Mouse (Mus musculus): ENCODE data around the gene Hoxd10. TPM values are rescaled to one million over a fixed set of nuclear protein-coding genes. Genes with fewer than 3 reads are reported as not detected.

Gene Hoxd10
- total RNA-seq (2021) = under 1 TPM in 1 of 2 experiments, not detected in 1; 0.14 TPM
- long read RNA-seq, experiment 1 = 0 reads
- long read RNA-seq, experiment 2 = 0 reads

GRCm38 (mm10) chr2:74691022-74691951, at the start of gene Hoxd10:
Hoxd10 (plus strand) TSS chr2:74691924.
- intact Hi-C loops (cut with DNase I) = loop anchor here (5.0 to 10.0 kb wide), 2 partner anchors 34 to 1416 kb away; partner anchors contain the start of genes Evx2 and Sp9

DNA sequence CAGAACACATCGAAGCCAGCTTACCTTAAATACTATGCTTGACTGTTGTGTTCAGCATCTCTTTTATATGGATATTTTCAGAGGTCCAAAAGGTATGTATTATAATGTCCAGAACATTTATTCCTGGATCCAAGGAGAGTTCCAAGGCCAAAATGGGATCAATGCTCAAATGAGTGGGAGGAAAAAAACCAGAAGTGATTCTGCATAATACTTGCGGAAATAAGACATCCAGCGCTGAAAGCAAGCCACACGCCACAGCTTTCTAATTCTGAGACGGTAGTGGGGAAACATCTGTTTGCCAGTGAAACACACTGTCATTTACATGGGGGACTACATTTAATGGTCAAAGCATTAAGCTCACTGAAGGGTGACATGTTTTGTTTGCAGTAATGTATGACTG, 49.3 kb upstream of the Hoxd10 start:
- DNase-seq = no peak
- intact Hi-C loops (cut with DNase I) = no loop called here

More at GRCm38 (mm10) chr2:74691022-74691951, at the start of gene Hoxd10:
- DNase-seq = peak; percentile 43 to 56

DNA sequence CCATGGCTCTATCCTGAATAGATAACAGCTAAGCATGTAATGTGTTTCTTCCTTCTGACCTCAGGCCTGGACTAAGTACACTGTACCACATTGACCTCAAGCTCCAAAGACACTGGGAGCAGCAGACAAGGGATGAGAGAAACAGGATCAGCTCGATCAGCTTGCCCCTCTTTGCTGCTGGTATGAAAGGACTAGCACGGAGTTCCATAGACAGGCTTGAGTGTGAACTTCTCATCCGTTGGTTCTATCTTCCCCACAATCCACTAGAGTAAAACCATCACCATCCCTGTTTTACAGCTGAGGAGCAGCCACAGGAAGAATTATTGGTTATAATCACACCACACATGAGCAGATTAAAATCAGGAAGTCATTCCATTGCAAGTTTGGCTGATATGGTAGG, 46.1 kb upstream of the Hoxd10 start:
- intact Hi-C loops (cut with DNase I) = no loop called here
- no peak for DNase-seq

GRCm38 (mm10) chr2:74647082-74647864, 44.5 kb upstream of the Hoxd10 start:
- intact Hi-C loops (cut with DNase I) = no loop called here
- no peak for DNase-seq

- intact Hi-C loops (cut with DNase I) = no loop called here
- DNase-seq = no peak
Measured at GRCm38 (mm10) chr2:74652996-74653340, 38.8 kb upstream of the Hoxd10 start.

DNA sequence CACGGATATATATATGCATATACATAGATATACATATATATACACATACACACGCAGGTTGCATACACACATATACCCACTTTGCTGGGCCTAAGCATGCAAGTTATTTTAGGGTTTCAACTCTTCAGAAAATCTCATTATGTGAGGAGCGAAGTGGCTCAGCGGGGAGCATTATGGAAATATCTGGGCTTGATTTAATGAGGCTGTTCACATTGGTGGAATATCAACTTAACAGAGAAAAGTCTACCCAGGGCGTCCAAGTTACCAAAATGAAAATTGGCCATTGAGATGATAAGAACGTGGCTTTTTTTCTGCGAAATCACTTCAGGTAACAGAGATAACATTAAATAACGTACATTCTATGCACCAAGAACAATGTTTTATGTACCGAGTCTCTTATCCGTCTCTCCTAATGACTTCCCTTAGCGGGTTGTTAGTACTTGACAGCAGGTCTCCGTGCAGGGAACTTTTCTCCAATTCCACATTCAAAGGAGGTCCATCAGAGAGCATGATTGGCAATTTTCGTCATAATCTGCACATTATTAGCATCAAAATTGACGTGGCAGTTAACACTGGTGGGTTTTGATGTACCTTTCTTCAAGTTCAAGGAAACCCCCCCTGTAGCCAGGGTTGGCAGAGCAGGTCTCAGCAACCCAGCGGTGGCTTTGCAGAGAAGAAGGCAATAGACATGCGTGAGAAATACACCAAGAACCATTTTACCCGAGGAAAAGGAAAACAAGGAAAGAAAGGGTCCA, 37.8 kb upstream of the Hoxd10 start:
- intact Hi-C loops (cut with DNase I) = loop anchor here (2.0 kb wide), 1 partner anchor 353 kb away; no protein-coding TSS in a partner anchor
- DNase-seq = no peak

DNA sequence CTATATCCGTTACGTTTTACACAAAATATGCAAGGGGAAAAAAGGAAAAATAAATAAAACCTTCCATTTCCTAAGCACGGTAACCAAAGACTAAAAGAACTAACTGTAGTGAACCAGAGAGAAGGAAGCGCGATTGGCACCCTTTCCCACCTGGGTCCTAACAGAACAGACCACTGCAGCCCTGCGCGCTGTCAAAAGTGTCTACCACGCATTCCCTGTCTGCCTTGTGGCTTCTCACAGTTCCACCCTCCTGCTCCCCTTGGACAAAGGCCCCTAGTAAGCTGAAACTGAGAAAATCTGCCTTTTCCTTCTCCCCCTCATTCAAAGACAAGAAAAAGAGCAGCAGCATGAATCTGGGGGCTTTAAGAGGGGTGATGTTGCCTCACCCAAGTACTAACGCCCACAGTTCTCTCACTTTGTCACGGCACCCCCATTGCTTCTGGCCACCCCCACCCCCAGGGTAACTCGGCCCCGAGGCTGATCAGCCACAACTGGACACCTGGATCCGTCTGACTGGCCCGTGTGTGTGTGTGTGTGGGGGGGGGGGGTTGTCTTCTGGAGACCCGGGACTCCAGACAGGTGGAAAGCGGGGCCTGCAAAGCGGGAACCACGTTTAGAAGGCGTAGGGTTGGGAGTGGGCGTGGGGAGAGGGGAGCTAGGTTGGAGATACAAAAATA, 36.8 kb upstream of the Hoxd10 start:
- intact Hi-C loops (cut with DNase I) = loop anchor here (2.0 to 5.0 kb wide), 3 partner anchors 37 to 354 kb away; partner anchors contain the start of genes Hoxd10 and Lnpk
- no peak for DNase-seq

DNA sequence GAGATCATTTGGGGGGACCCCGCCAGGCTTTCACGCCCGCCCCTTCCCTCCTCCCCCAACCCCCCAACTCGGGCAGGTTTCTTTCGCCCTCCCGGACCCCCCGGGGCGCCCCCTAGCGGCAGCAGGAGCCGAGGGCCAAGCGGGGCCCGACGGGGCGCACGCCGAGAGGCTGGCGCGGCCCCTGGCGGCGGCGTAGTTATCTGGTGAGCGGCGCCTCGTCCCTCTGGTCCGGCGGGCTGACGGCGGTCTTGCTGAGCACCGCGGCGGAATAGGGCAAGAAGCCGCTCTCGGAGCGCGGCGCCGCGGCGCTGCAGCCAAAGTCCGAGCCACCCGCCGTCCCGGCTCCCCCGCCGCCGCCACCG, 36.3 kb upstream of the Hoxd10 start:
- peak; percentile 61 to 70 for DNase-seq
- intact Hi-C loops (cut with DNase I) = loop anchor here (2.0 to 5.0 kb wide), 3 partner anchors 37 to 355 kb away; partner anchors contain the start of genes Hoxd10 and Lnpk

DNA sequence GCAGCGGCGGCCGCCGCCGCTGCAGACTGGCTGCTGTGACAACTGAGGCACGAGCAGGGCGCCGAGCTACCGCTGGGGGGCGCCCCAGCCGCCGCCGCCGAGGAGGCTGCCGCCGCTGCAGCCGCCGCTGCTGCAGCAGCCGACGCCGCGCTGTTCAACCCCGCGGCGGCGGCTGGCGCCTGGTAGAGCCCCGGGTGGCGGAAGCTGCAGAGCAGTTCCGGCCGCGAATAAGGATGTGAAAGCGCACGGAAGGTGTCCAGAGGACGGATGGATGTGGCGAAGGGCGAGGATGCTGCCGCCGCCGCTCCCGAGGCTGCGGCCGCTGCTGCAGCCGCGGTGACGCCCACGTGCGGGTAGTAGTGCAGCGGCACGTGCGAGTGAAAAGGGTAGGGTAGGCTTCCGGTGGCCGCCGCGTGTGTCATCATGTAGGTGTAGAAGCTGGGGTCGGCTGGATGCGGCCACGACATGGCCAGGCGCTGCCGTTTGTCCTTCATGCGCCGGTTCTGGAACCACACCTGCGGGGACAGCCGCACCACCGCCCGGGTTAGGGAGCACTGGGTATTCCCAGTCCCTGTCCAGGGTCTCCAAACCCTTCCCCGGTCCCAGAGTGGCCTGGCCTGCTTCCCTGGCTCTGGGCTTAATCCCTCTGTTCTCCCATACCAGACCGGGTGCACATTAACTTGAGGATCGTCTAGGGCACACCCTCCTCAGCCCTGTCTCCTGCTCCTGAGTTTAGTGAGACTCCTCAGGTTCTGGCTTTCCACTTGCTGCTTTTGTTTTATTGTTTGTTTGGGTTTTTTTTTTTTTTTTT, 35.7 kb upstream of the Hoxd10 start:
- intact Hi-C loops (cut with DNase I) = loop anchor here (2.0 to 5.0 kb wide), 3 partner anchors 36 to 355 kb away; partner anchors contain the start of genes Hoxd10 and Lnpk
- peak in 1 of 2 experiments; percentile 37 for DNase-seq

DNA sequence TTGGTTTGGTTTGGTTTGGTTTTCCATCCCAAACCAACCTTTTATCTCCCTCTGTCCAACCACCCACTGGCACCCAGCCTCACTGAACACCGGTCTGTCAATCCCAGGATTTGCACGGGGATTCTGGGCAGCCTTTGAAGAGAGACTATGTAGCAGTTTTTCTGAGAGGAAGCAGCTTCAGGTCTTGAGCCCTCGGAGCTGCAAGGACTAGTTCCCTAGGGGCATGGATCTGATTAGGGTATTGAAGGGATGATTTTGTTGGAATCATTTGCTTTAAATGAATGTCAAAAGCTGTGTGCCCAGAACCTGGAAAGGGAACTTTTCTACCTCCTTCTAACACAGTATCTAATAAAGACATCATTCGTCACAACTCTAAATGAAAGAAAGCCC, 35.1 kb upstream of the Hoxd10 start:
- DNase-seq = no peak
- intact Hi-C loops (cut with DNase I) = loop anchor here (5.0 kb wide), 2 partner anchors 36 to 79 kb away; partner anchors contain the start of genes Hoxd10 and Lnpk

DNA sequence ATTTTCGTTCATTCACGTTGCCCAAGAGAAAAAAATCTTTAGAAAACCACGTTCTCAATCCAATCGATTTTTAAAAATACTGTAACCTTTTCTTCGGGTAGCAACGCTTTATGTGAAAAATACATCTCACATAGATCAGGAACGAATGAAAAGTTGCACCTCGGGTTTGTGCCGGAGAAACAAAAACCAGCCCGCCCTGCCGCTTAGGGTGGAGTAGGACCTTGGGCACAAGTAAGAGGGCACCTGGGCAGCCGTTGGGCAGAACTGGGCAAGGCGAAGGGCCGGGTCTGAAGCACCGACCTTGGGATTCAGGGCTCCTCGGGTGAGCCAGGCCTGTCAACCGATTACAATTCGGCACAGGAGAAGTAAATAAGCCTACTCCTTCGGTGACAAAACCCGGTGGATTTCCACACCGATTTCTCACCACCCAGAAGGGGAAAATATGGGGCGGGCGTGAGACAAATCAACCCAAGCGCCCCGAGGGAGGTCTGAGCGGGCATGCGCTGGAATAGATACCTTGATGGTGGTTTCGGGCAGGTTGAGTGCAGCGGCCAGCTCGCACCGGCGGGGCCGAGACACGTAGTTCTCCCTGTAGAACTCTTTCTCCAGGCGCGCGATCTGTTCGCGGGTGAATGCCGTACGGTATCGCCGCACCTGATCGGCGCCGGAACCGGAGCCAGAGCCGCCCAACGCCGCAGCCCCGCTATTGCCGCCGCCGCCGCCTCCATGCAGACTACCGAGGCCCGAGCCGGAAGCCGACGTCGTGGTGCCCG, 34.3 kb upstream of the Hoxd10 start:
- DNase-seq = no peak
- intact Hi-C loops (cut with DNase I) = loop anchor here (5.0 kb wide), 2 partner anchors 35 to 80 kb away; partner anchors contain the start of genes Hoxd10 and Lnpk

DNA sequence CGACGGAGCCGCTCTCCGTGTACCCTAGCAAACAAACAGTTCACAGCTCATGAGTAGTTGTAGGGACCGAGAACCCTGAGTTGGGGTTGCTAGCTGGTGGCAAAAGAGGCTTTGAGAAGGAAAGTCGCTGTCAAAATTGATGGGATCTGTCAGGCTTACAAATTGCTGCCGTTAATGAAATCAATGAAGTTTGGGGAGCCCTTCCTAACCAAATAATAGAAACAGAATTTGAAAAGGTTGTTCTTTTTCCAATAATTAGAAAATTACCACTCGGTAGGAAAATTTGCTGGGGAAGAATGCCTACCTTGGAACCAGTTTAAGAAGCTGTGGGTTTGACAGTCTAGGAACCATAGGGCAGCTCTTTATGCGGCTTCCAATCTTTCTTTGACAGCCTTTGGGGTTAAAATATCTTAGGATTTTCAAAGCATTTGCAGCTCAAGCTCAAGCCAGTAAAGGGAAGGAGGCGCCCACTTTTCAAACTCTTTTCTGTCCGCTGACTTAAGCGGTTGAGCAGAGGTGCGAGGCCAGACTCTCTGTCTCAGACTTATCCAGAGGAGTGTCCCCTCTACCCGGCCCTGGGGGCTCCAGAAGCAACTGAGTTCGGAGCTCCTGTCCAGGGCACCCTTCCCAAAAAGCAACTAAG, 33.6 kb upstream of the Hoxd10 start:
- DNase-seq = no peak
- intact Hi-C loops (cut with DNase I) = loop anchor here (5.0 kb wide), 2 partner anchors 34 to 81 kb away; partner anchors contain the start of genes Hoxd10 and Lnpk

GRCm38 (mm10) chr2:74658667-74659371, 32.9 kb upstream of the Hoxd10 start:
- DNase-seq = no peak
- intact Hi-C loops (cut with DNase I) = loop anchor here (5.0 kb wide), 2 partner anchors 33 to 82 kb away; partner anchors contain the start of genes Hoxd10 and Lnpk

DNA sequence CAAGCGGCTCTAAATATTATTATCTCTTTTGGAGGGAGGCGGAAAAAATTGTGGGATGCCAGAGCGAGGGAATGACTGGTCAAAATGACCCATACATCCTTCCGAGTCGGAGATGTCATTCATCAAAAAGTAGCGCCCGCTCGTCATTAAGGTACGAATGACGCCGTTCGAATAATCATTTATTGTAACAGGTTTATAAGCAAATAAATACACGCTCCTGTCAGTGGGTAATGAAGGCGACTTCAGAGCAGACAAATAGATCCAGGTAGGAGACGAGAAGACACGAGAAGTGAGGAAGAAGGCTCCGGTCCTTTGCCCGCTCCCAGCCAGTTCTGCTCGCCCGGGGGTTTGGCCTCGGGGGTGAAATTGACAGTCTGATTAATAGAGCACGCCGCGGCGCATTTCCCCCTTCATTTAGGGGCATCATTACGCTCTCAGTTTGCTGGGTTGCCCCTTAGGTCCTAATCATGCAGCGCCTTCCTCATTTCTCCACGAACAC, 32.2 kb upstream of the Hoxd10 start, which contains the start of gene Evx2:
Gene Evx2 (minus strand): TSS at position 51 of the 499 bp plus-strand sequence.
- DNase-seq = no peak
- intact Hi-C loops (cut with DNase I) = loop anchor here (2.0 to 5.0 kb wide), 4 partner anchors 33 to 1087 kb away; partner anchors contain the start of genes Hoxd10 and Lnpk

DNA sequence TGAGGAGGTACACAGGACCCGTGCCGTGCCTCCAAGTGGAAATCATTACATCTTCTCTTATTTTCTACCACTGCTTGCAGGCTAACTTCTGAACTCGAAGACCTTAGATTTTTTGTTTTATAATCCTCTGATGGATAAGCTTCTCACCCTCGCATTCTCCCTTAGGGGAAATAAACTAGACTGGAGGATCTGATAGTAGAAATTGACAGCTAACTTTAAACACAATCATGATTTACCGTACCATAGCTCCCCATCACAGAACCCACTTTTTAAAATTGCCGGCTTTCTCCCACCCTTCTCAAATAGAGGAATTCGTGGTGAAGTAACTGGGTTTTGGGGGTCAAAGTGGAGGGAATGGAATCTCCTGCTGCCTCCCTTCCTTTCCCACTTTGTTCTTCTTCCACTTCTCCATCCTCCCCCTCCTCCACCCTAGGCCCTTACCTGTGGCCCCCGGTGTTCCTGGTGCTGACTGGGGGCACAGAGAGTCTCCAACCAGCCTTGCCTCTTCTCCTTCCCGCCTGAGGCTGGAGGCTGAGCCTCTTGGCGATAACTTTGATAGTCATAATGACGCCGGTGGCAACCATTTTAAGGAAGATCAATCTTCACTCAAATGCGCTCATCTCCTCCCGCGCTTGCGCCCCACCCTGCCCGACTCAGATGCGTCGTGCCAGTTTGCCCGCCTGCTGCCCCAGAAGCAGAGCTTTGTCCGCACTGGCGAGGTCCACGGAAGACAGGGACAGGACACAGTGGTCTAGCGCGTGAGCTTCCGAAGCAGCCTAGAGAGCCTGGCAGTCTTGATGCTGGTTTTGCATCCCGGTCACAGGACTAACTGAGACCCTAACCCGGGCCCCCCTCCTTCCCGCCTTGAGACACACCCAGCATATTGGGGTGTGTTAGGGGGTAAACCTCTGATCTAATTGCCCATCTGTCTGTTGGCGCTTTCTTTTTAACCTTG, 31.0 kb upstream of the Hoxd10 start:
- intact Hi-C loops (cut with DNase I) = loop anchor here (2.0 to 5.0 kb wide), 2 partner anchors 594 to 1088 kb away; no protein-coding TSS in a partner anchor

More for the DNA sequence above, 31.0 kb upstream of the Hoxd10 start:
- DNase-seq = no peak

All from heart, postnatal 14 days (tissue).